Mouse (Mus musculus): ENCODE measurements at regions not wholly inside any gene's neighbourhood (a gene's known extent, or its start where the extent isn't known, plus 50 kb on each side); places are given as distances from the start of the nearest gene placed in this dataset.
"Not testable (repeated sequence)": the region's sequence is repeated elsewhere in the genome, so short reads cannot be mapped to it uniquely, and the experiment has no call there.

- DNase-seq (ENCODE audit: low spot score) = no peak
Observed at GRCm38 (mm10) chr6:100425551-100425950, 138.3 kb upstream of the Rybp start.

- DNase-seq (ENCODE audit: low spot score) = no peak
Observed at GRCm38 (mm10) chr6:100424788-100425403, 137.6 kb upstream of the Rybp start.

- DNase-seq (ENCODE audit: low spot score) = no peak
Observed at GRCm38 (mm10) chr6:100424181-100424580, 136.9 kb upstream of the Rybp start.

GRCm38 (mm10) chr6:100423636-100424035, 136.4 kb upstream of the Rybp start:
- DNase-seq (ENCODE audit: low spot score) = no peak

GRCm38 (mm10) chr6:100422603-100423002, 135.3 kb upstream of the Rybp start:
- DNase-seq (ENCODE audit: low spot score) = no peak

DNA sequence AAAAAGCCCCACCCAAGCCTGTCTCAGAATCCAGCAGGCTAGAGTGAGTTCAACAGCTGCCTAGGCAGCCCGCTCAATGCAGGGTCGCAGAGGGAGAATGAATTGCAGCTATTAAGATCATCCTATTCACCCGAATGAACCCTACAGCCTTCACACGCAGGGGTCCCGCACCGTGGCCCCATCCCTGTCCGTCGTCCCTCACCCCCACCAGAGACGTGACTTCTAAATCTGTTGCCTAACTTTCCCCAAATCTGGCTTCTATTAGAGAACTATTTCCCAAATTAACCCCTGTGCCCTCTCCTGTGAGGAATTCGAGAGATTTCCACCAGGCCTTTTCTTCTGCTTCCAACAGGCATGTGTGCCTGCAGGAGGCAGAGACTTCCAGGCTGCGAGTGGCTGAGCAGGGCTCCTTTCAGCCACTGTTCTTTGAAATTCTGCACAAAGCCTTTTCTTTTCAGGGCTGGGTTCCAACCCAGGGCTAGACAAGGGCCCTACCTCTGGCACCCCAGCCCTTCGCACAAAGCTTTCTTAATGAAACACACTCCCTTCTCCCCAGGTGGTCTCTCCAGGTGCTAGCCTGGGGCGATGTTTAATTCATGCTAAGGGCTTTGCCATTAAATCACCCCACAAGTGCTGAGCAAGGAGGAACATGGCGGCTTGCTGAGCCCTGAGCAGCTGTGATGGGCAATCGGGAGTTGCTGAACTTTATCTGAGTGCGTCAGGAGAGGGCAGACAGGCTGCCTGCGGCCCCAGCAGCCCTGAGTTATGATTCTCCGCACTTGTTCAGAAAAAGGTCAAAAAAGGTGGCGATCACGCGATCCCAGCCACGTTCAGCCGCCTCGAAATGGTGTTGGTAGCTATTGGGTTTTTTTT, 134.7 kb upstream of the Rybp start:
- DNase-seq (ENCODE audit: low spot score) = no peak

DNA sequence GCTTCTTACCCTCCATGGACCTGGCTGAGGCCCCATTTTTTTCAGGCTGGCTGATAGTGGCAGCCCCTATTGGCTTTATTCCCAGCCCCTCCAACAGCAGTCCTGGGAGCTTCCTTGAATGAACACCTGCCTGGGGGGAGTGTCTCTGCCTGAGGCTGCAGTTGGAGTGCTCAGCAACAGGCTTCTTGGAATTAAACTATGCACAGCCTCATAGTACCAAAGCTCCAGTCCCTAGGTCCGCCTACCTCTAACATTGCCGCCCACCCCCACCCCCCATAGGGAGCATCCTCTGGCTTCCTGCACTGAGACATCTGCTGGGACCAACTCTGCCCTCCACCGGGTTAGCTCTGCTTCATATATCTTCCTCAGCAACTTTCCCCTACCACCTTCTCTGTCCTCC, 133.3 kb upstream of the Rybp start:
- DNase-seq (ENCODE audit: low spot score) = no peak

GRCm38 (mm10) chr6:100419782-100420540, 132.7 kb upstream of the Rybp start:
- no peak for DNase-seq (ENCODE audit: low spot score)

- DNase-seq (ENCODE audit: low spot score) = no peak
Observed at GRCm38 (mm10) chr6:100416046-100416445, 128.8 kb upstream of the Rybp start.

DNA sequence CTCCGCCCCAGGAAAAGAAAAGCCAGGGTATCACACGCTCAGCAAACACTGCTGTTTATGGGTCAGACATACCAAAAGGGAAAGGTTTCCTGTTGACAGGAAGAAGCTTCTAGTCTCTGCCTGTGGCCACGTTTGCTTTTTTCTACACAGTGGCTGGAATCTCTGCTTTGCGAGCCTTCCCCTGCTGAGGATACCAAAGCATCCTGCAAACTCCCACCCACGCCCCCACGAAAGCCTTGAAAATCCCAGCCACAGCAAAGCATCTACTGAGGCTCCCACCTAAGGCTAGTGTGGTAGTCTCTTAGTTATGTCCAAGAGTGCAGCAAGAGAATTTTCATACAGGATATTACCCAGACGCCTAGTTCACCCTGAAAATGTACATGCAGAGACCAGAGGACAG, 128.2 kb upstream of the Rybp start:
- DNase-seq (ENCODE audit: low spot score) = no peak

GRCm38 (mm10) chr6:100414836-100415235, 127.6 kb upstream of the Rybp start:
- DNase-seq (ENCODE audit: low spot score) = no peak

DNA sequence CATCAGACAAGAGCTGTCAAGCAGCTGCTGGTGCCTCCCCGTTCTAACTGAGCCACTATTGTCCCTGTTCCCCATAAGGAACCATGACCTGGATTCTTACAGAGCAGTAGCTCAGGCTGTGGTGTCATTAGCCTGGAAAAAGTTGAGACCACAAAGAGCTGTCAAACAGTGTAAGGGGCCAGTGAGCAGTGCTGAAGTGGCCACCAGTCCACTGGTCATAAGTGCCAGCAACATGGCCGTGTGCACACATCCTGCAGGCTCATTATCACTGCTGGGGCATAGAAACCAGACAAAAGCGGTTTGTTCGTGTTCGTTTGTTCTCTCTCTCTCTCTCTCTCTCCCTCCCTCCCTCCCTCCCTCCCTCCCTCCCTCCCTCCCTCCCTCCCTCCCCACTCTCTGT, 125.2 kb upstream of the Rybp start:
- DNase-seq (ENCODE audit: low spot score) = no peak

DNA sequence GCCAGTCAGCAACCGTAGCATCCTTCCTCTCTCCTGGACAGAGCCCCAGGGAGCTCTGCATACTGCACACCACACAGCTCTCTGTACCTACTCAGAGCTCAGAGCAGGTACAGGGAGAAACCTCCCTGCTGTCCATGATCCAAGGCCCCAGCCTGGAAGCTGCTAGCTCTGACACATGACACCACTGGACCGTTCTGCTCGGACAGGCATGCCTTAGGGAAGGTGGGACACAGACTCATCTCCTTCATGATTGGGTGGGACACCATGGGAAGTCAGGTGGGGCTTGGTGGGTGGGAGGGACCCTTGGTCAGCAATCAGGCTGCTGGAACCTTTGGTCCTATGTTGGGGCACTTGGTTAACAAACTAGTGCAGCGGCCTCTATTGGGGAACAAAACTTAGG, 124.7 kb upstream of the Rybp start:
- DNase-seq (ENCODE audit: low spot score) = no peak

DNA sequence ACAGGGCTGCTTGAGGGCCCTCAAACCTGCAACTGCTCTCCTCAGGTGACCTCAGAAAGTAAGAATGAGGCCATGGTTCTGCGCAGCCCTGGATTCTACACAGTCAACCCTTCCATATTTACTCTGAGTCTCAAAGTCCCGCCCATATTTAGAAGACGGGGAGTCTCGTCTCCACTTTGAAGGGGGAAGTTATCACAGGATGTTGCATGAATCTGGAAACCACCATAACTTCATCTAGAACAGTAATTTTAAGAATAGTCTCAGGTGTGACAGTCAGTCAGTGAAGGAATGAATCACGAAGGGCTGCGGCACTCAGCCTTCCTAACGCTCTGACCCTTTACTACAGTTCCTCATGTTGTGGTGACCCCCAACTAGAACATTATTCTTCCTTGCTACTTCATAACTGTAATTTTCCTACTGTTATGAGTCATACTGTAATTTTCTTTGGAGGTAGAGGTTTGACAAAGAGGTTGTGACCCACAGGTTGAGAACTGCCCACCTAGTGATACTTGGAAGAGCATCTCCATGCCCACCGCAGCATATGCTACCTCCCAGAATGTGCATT, 122.9 kb upstream of the Rybp start:
- DNase-seq (ENCODE audit: low spot score) = no peak

DNA sequence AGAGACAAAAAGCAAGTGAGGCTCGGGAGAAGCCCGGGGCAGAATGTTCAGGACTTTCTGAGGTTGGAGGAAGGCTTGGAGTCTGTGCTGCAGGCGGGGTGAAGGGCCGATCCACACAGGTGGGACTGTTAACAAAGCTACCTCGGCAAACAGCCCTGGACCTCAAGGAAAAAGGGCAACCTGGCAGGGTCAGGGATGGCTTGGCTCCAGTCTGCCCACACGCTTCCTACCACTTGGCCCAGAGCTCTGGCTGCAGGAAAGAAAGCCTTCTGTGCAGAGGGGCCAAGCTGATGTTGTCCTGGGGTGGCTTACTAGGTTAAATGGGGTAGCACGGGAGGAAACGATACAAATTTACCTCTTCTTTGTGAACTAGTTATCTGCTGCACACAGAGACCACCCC, 121.5 kb upstream of the Rybp start:
- no peak for DNase-seq (ENCODE audit: low spot score)

DNA sequence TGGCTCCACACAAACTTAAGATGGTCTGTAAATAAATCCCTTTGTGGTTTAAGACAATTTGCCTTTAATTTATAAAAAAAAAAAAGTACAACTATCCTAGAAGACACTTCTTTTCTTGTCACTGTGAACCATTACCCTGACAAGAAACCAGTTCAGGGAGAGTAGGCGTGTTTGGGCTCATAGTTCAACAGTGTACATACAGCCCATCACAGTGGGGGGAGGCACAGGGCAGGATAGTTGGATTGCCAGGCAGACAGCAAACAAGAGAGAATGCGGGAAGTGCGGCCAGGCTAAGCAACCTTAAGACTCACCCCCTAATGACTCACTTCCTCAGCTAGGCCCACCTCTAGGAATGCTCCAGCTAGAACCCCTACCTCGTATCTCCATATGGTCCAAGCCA, 119.2 kb upstream of the Rybp start:
- no peak for DNase-seq (ENCODE audit: low spot score)

GRCm38 (mm10) chr6:100404161-100404560, 116.9 kb upstream of the Rybp start:
- DNase-seq (ENCODE audit: low spot score) = no peak

GRCm38 (mm10) chr6:100402716-100403115, 115.4 kb upstream of the Rybp start:
- no peak for DNase-seq (ENCODE audit: low spot score)

GRCm38 (mm10) chr6:100401728-100402127, 114.4 kb upstream of the Rybp start:
- no peak for DNase-seq (ENCODE audit: low spot score)

DNA sequence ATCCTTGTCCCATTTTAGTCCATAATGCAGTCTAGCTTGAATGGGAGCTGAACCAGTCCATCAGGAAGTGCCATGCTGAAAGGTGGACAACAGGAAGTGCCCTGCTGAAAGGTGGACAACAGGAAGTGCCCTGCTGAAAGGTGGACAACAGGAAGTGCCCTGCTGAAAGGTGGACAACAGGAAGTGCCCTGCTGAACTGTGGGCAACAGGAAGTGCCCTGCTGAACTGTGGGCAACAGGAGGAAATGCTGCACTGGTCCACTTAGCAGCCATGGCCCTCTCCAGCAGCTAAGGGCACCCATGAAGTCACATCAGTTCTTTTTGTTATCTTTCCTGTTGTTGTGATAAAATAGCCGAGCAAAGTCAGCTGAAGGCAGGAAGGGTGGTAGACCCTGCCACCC, 112.1 kb upstream of the Rybp start:
- not testable (repeated sequence) for DNase-seq (ENCODE audit: low spot score)

- DNase-seq (ENCODE audit: low spot score) = no peak
Observed at GRCm38 (mm10) chr6:100396311-100397200, 109.3 kb upstream of the Rybp start.

Measured in ovary, postnatal 36 days (tissue).